Mouse (Mus musculus) MEL (cell line): ENCODE results near the gene Klk1. TPM values are rescaled to one million over a fixed set of nuclear protein-coding genes. Genes with fewer than 3 reads are reported as not detected.
A peak's percentile ranks its signal among the peaks of the same experiment; 100 is the strongest.

Experiments used
- DNase-seq: peaks from one replicate; pipeline ENCODE4 v3.0.0; 2011; ENCODE audit warnings: low read depth, low spot score
- H3K27ac ChIP-seq: 2 replicates; pipeline ENCODE4 v1.5.1; 2012; ENCODE audit warnings: low read depth, mild to moderate bottlenecking, control low read depth, low read length, moderate library complexity; ENCODE audit not compliant: control insufficient read depth
- H3K27me3 ChIP-seq, 2 experiments: fragments of 150-350 bp in 1 of 2; sonication (generic) in 1 of 2; 2 replicates each; pipeline ENCODE4 v1.6.1; 2012; ENCODE audit warnings: low read length in 2 of 2, mild to moderate bottlenecking in 2 of 2, improper control_type of control experiment in 1 of 2, moderate library complexity in 1 of 2; ENCODE audit not compliant: insufficient read depth in 2 of 2, control insufficient read depth in 1 of 2
- H3K36me3 ChIP-seq, 2 experiments: 2 replicates each; pipeline ENCODE4 v1.6.1; 2012 to 2014; ENCODE audit warnings: low read length in 2 of 2, improper control_type of control experiment in 1 of 2, inconsistent platforms in 1 of 2, mild to moderate bottlenecking in 1 of 2; ENCODE audit not compliant: insufficient read depth in 2 of 2, control insufficient read depth in 1 of 2
- H3K4me1 ChIP-seq, 2 experiments: fragments of 150-350 bp in 1 of 2; sonication (generic) in 1 of 2; 2 replicates each; pipeline ENCODE4 v1.6.1; 2012; ENCODE audit warnings: low read length in 2 of 2, improper control_type of control experiment in 1 of 2, mild to moderate bottlenecking in 1 of 2; ENCODE audit not compliant: insufficient read depth in 2 of 2, control insufficient read depth in 1 of 2
- H3K4me3 ChIP-seq, 2 experiments: fragments of 150-350 bp in 1 of 2; sonication (generic) in 1 of 2; 2 replicates each; pipeline ENCODE4 v1.5.1; 2012; ENCODE audit warnings: low read depth in 2 of 2, low read length in 2 of 2, mild to moderate bottlenecking in 2 of 2, moderate library complexity in 2 of 2, control low read depth in 1 of 2, improper control_type of control experiment in 1 of 2; ENCODE audit not compliant: control insufficient read depth in 1 of 2, insufficient read depth in 1 of 2
- H3K79me2 ChIP-seq: 2 replicates; pipeline ENCODE4 v1.6.1; 2012; ENCODE audit warnings: mild to moderate bottlenecking, low read length, moderate library complexity; ENCODE audit not compliant: control insufficient read depth, poor library complexity, insufficient read depth
- H3K9ac ChIP-seq: 2 replicates; pipeline ENCODE4 v1.6.1; 2012; ENCODE audit warnings: low read depth, mild to moderate bottlenecking, control low read depth, low read length, moderate library complexity; ENCODE audit not compliant: control insufficient read depth, poor library complexity, severe bottlenecking
- H3K9me3 ChIP-seq: fragments of 150-350 bp; sonication (generic); replicated peaks from 2 replicates; pipeline ENCODE4 v1.6.1; 2012; ENCODE audit warnings: mild to moderate bottlenecking, low read length, improper control_type of control experiment, moderate library complexity; ENCODE audit not compliant: insufficient read depth
- CHD1 ChIP-seq: IDR thresholded peaks from 2 replicates; pipeline ENCODE4 v1.6.1; 2012; ENCODE audit warnings: low read depth, mild to moderate bottlenecking, inconsistent platforms, low read length, improper control_type of control experiment
- CTCF ChIP-seq, 3 experiments: IDR thresholded peaks in 2 of 3; conservative IDR thresholded peaks in 1 of 3; 2 replicates each; pipeline ENCODE4 v1.5.1; 2011 to 2012; ENCODE audit warnings: low read length in 3 of 3, low read depth in 2 of 3, mild to moderate bottlenecking in 2 of 3, improper control_type of control experiment in 1 of 3, inconsistent platforms in 1 of 3, mixed read lengths in 1 of 3, moderate library complexity in 1 of 3; ENCODE audit not compliant: control insufficient read depth in 1 of 3, insufficient read depth in 1 of 3, poor library complexity in 1 of 3, severe bottlenecking in 1 of 3
- E2F4 ChIP-seq: IDR thresholded peaks from 2 replicates; pipeline ENCODE4 v1.6.1; 2011; ENCODE audit warnings: low read depth, low read length, improper control_type of control experiment, borderline replicate concordance
- EP300 ChIP-seq, 2 experiments: IDR thresholded peaks; 2 replicates each; pipeline ENCODE4 v1.6.1; 2011; ENCODE audit warnings: improper control_type of control experiment in 2 of 2, low read length in 2 of 2, low read depth in 1 of 2, mild to moderate bottlenecking in 1 of 2
- NELFE ChIP-seq: IDR thresholded peaks from 2 replicates; pipeline ENCODE4 v1.6.1; 2011; ENCODE audit warnings: low read depth, low read length, improper control_type of control experiment
- NRF1 ChIP-seq: IDR thresholded peaks from 2 replicates; pipeline ENCODE4 v1.6.1; 2014; ENCODE audit warnings: low read depth, mild to moderate bottlenecking, inconsistent platforms, low read length, improper control_type of control experiment, moderate library complexity; ENCODE audit not compliant: poor library complexity, insufficient read depth, severe bottlenecking
- POLR2A ChIP-seq, 2 experiments: IDR thresholded peaks; 2 replicates each; pipeline ENCODE4 v1.6.1; 2011 to 2012; ENCODE audit warnings: low read length in 2 of 2, mild to moderate bottlenecking in 2 of 2, control low read depth in 1 of 2, improper control_type of control experiment in 1 of 2, low read depth in 1 of 2, moderate library complexity in 1 of 2; ENCODE audit not compliant: control insufficient read depth in 1 of 2, insufficient read depth in 1 of 2, poor library complexity in 1 of 2
- POLR2AphosphoS2 ChIP-seq: IDR thresholded peaks from 2 replicates; pipeline ENCODE4 v1.6.1; 2011; ENCODE audit warnings: low read length, improper control_type of control experiment
- RAD21 ChIP-seq: IDR thresholded peaks from 2 replicates; pipeline ENCODE4 v1.6.1; 2011; ENCODE audit warnings: mild to moderate bottlenecking, low read depth, low read length, improper control_type of control experiment
- RCOR1 ChIP-seq: IDR thresholded peaks from 2 replicates; pipeline ENCODE4 v1.6.1; 2012; ENCODE audit warnings: low read depth, mild to moderate bottlenecking, inconsistent platforms, low read length, improper control_type of control experiment
- SIN3A ChIP-seq: IDR thresholded peaks from 2 replicates; pipeline ENCODE4 v1.6.1; 2012; ENCODE audit warnings: low read length, improper control_type of control experiment, inconsistent platforms
- SMC3 ChIP-seq: IDR thresholded peaks from 2 replicates; pipeline ENCODE4 v1.6.1; 2011; ENCODE audit warnings: low read depth, low read length, improper control_type of control experiment
- TAL1 ChIP-seq: IDR thresholded peaks from 2 replicates; pipeline ENCODE4 v1.6.1; 2012; ENCODE audit warnings: mild to moderate bottlenecking, inconsistent platforms, low read length, moderate library complexity, mixed read lengths
- USF2 ChIP-seq, 2 experiments: IDR thresholded peaks; 2 replicates each; pipeline ENCODE4 v1.6.1; 2011 to 2012; ENCODE audit warnings: improper control_type of control experiment in 2 of 2, low read length in 2 of 2, borderline replicate concordance in 1 of 2, inconsistent platforms in 1 of 2, low read depth in 1 of 2, mild to moderate bottlenecking in 1 of 2; ENCODE audit not compliant: insufficient read depth in 1 of 2
- ZC3H11A ChIP-seq: IDR thresholded peaks from 2 replicates; pipeline ENCODE4 v1.6.1; 2012; ENCODE audit warnings: low read depth, mild to moderate bottlenecking, inconsistent platforms, low read length, improper control_type of control experiment
- ZKSCAN1 ChIP-seq: IDR thresholded peaks from 2 replicates; pipeline ENCODE4 v1.6.1; 2012; ENCODE audit warnings: low read depth, mild to moderate bottlenecking, inconsistent platforms, low read length, improper control_type of control experiment, moderate library complexity
- ZNF384 ChIP-seq: IDR thresholded peaks from 2 replicates; pipeline ENCODE4 v1.6.1; 2012; ENCODE audit warnings: low read depth, mild to moderate bottlenecking, inconsistent platforms, low read length, improper control_type of control experiment
- polyA plus RNA-seq, 2 experiments: library from polyadenylated mRNA; stranded (reverse) in 1 of 2; unstranded in 1 of 2; fragments of >175 nt in 1 of 2; fragments of >200 nt in 1 of 2; gene quantifications; 2 replicates each; pipeline versions ENCODE4 v1.2.1 to v1.2.4; 2012; ENCODE audit warnings: low replicate concordance in 2 of 2, low read depth in 1 of 2; ENCODE audit not compliant: insufficient read length in 2 of 2, insufficient read depth in 1 of 2, missing spikeins in 1 of 2
- total RNA-seq: library from RNA; depleted of rRNA; stranded (reverse); fragments of 300-350 nt; gene quantifications from 2 replicates; pipeline ENCODE4 v1.2.3, GENCODE M21; 2012

Klk1 gene
- total and polyA plus RNA-seq, 3 experiments: not detected

- no peak for TF ChIP-seq USF2 (IDR thresholded peaks at IDR 0.05; ENCODE audit: borderline replicate concordance in 1 of 2, insufficient read depth in 1 of 2, low read depth in 1 of 2, low read length in 2 of 2)
- TF ChIP-seq NELFE: no peak
- TF ChIP-seq E2F4: no peak
- no peak for TF ChIP-seq POLR2A (IDR thresholded peaks at IDR 0.05; ENCODE audit: control insufficient read depth in 1 of 2, insufficient read depth in 1 of 2, low read depth in 1 of 2, low read length in 2 of 2, poor library complexity in 1 of 2)
- no peak for TF ChIP-seq NRF1
- TF ChIP-seq EP300 (IDR thresholded peaks at IDR 0.05; ENCODE audit: low read depth in 1 of 2, low read length in 2 of 2): no peak
- no peak for TF ChIP-seq CHD1
- Histone ChIP-seq H3K27ac (no peak overlapping the region), H3K4me1 (no peaks in the 10 kb centered on the region), H3K36me3 (no peaks in the 10 kb centered on the region), H3K9ac (no peak overlapping the region), H3K9me3 (no peaks in the 10 kb centered on the region), H3K27me3 (no peaks in the 10 kb centered on the region), H3K4me3 (no peak overlapping the region), H3K79me2 (no peaks in the 10 kb centered on the region)
- DNase-seq: no peak
These were observed 35.2 kb downstream of the Klk1 start for GRCm38 (mm10) chr7:44260410-44260809.

- Histone ChIP-seq H3K9ac (no peak within 1 kb of the TSS), H3K36me3 (no peaks in the 10 kb centered on the region), H3K27ac (no peak within 1 kb of the TSS), H3K4me3 (no peak within 1 kb of the TSS), H3K27me3 (no peaks in the 10 kb centered on the region), H3K9me3 (no peaks in the 10 kb centered on the region), H3K79me2 (no peaks in the 10 kb centered on the region), H3K4me1 (no peaks in the 10 kb centered on the region)
- no peak for TF ChIP-seq USF2 (IDR thresholded peaks at IDR 0.05; ENCODE audit: borderline replicate concordance in 1 of 2, insufficient read depth in 1 of 2, low read depth in 1 of 2, low read length in 2 of 2)
- no peak for TF ChIP-seq ZKSCAN1
- no peak for DNase-seq
These were observed 36.0 kb downstream of the Klk1 start, which contains the start of gene Gm15517 for GRCm38 (mm10) chr7:44261147-44261546. TSS of gene Gm15517 (plus strand) at chr7:44261447.

DNA sequence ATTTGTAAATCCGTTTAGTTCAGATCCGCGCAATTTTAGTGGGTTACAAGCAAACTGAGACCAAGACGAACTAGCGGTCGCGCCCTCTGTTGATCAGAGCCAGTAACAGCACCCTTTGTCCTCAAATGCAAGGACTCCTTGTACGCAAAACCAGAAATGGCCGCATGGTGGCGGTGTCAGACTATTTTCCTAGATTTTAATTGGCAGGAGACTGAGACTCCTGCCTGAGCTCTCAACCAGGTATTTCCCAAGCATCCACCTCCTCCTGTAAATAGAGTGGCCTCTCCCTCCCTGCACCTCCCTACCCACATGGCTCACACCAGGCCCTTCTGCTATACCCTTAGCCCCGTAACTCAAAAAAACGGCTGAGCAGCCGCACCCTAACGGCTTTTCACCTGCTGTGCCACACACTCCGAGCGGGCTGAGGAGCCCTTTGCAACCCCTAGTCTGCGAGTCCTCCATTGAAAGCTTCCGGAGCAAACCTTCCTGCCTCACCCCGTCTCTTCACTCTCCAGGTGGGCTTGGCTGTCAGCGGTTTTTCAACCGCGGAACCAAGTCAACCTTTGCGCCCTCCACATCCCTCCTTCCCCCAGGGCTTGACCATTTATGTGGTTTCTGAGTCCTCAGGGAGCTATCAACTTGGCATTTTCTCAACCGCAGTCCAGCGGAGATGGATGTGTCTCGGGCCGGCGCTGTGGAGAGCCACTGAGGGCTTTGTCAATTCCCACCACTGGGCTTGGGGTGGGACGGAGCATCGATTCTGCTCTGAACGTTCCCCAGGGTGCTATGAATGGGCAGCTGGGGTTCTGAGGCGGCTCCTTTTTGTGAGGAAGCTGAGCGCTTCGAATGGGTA, 37.9 kb downstream of the Klk1 start:
- H3K79me2 ChIP-seq: no peaks in the 10 kb centered on the region
- peak; percentile 88 for DNase-seq
- no peak overlapping the region for H3K9ac ChIP-seq
- H3K27ac ChIP-seq: no peak overlapping the region
- H3K36me3 ChIP-seq: no peaks in the 10 kb centered on the region
- H3K4me3 ChIP-seq: no peak overlapping the region
- TF ChIP-seq RCOR1 (0 out of 2 replicates have a peak, but pooled peaks have one; percentile 27), SIN3A (peak; percentile 39; the same call in 1 of the 2 replicates), ZC3H11A (peak; percentile 91), ZNF384 (no peak), RAD21 (peak; percentile 88), SMC3 (peak; percentile 95), POLR2AphosphoS2 (no peak), TAL1 (no peak), CTCF (IDR thresholded peaks at IDR 0.05 in 2 of 3, conservative IDR thresholded peaks at IDR 0.05 in 1 of 3; ENCODE audit: control insufficient read depth in 1 of 3, insufficient read depth in 1 of 3, low read depth in 2 of 3, low read length in 3 of 3, poor library complexity in 1 of 3, severe bottlenecking in 1 of 3) (peak; percentile 85 to 95 (median 92))
- H3K9me3 ChIP-seq: no peaks in the 10 kb centered on the region
- H3K4me1 ChIP-seq: no peaks in the 10 kb centered on the region
- H3K27me3 ChIP-seq: no peaks in the 10 kb centered on the region
